Mouse (Mus musculus) E14TG2a.4 (cell line): ENCODE measurements around the gene Polr2f.

ENCODE experiments used
- CTCF ChIP-seq: conservative IDR thresholded peaks from 2 replicates; pipeline ENCODE4 v1.5.1; 2014; ENCODE audit warnings: low read length
- NANOG ChIP-seq: IDR thresholded peaks from 2 replicates; pipeline ENCODE4 v1.6.1; 2014; ENCODE audit warnings: borderline replicate concordance, low read length, mixed read lengths

DNA sequence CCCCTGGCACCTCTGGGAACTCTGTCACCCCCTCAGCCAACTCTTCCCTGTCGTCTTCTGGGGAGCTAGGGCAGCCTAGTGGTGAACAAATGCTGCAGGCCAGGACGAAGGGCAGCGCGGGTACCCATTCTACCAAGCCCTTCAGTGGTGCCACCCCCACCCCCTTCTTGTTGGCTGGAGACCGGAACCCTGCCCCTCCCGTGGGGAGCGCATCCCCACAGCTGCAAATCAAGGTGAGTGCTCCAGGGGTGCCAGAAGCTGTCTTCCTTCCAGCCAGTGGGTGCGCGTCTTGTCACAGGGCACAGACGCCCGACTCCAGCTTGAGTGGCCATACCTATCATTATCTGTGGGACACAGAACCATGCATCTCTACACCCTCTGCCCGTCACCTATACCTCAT is 13.7 kb upstream of the Polr2f start:
- TF ChIP-seq CTCF (no peak), NANOG (no peak)
